Mouse (Mus musculus) liver, embryonic 14 days (tissue): ENCODE data around the gene Gm13288. TPM values are rescaled to one million over a fixed set of nuclear protein-coding genes. Genes with fewer than 3 reads are reported as not detected.

Experiments used
- polyA plus RNA-seq: library from polyadenylated mRNA; depleted of rRNA; stranded (reverse); fragments of >200 nt; gene quantifications from 2 replicates; pipeline ENCODE4 v1.2.3, GENCODE M21; 2012; rRNA removed

The Gm13288 gene
- not detected in 2 replicates for polyA plus RNA-seq

DNA sequence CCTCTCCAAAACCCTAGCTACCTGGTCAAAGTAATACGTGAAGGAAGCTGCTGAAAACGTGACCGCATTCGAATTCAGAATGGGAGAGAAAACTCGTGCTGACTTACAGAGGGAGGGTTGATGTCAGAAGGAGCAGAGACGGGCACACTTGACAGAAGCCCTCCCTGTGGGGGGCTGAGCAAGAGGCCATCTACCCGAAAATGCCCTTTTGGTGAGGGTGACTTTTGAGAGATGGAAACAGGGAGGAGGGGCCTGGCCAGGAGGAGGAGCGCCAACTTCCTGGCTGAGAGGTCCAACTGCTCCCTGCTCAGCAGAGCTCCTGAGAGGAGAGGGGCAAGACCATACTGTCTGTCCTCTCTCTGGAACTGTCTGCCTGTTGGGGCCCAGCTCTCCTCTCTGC is at the start of gene Gm13288:
Gm13288 (plus strand) TSS at position 301 of the 400 bp plus-strand sequence.

DNA sequence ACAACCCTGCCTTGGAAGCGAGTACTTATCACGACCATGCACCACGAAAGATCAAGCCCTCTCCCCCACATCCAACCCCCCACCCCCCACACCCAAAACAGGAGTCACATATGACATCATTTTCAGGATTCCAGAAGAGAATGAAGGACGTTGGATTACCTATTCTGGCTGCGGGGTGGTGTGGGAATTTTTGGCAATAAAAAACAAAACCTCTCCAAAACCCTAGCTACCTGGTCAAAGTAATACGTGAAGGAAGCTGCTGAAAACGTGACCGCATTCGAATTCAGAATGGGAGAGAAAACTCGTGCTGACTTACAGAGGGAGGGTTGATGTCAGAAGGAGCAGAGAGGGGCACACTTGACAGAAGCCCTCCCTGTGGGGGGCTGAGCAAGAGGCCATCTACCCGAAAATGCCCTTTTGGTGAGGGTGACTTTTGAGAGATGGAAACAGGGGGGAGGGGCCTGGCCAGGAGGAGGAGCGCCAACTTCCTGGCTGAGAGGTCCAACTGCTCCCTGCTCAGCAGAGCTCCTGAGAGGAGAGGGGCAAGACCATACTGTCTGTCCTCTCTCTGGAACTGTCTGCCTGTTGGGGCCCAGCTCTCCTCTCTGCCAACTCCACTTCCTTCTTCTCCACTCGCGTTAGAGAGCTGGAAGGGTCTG is 45.6 kb upstream of the Gm13288 start, which contains the start of gene Gm13283:
Gm13283 (plus strand) TSS at position 510 of the 659 bp plus-strand sequence.

DNA sequence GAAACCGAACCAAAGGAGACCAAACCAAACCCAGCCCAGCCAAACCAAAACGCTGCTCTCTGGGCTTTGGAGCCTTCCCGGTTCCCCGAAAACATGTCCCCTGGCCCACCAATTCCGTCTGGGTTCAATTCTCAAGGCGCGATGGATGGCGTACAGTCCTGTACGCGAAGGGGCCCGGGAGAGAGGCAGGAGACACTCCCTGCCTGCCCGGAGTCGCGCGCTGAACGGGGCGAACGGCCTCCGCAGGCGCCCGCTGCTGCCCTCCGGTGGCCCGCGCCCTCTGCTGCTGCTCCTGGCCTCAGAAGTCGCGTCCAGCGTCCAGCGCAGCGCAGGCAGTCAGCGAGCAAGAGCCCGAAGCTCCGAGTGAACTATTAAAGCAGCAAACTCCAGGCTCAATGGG is 31.8 kb upstream of the Gm13288 start, which contains the start of gene Gm13290:
Gm13290 (plus strand) TSS at position 301 of the 400 bp plus-strand sequence.

DNA sequence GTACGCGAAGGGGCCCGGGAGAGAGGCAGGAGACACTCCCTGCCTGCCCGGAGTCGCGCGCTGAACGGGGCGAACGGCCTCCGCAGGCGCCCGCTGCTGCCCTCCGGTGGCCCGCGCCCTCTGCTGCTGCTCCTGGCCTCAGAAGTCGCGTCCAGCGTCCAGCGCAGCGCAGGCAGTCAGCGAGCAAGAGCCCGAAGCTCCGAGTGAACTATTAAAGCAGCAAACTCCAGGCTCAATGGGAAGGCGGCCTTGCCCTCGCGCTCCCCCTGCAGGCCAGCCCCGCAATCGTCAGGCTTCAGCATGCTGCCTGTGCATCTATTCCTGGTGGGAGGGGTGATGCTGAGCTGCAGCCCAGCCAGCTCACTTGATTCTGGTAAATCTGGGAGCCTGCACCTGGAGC is 28.7 kb upstream of the Gm13288 start, which contains the start of gene Gm13289:
Gm13289 (plus strand) TSS at position 301 of the 400 bp plus-strand sequence.

DNA sequence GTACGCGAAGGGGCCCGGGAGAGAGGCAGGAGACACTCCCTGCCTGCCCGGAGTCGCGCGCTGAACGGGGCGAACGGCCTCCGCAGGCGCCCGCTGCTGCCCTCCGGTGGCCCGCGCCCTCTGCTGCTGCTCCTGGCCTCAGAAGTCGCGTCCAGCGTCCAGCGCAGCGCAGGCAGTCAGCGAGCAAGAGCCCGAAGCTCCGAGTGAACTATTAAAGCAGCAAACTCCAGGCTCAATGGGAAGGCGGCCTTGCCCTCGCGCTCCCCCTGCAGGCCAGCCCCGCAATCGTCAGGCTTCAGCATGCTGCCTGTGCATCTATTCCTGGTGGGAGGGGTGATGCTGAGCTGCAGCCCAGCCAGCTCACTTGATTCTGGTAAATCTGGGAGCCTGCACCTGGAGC is 25.8 kb upstream of the Gm13288 start, which contains the start of gene Gm13272:
Gm13272 (plus strand) TSS at position 301 of the 400 bp plus-strand sequence.

DNA sequence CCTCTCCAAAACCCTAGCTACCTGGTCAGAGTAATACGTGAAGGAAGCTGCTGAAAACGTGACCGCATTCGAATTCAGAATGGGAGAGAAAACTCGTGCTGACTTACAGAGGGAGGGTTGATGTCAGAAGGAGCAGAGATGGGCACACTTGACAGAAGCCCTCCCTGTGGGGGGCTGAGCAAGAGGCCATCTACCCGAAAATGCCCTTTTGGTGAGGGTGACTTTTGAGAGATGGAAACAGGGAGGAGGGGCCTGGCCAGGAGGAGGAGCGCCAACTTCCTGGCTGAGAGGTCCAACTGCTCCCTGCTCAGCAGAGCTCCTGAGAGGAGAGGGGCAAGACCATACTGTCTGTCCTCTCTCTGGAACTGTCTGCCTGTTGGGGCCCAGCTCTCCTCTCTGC is 23.5 kb upstream of the Gm13288 start, which contains the start of gene Ifnz:
Ifnz (plus strand) TSS at position 301 of the 400 bp plus-strand sequence.

DNA sequence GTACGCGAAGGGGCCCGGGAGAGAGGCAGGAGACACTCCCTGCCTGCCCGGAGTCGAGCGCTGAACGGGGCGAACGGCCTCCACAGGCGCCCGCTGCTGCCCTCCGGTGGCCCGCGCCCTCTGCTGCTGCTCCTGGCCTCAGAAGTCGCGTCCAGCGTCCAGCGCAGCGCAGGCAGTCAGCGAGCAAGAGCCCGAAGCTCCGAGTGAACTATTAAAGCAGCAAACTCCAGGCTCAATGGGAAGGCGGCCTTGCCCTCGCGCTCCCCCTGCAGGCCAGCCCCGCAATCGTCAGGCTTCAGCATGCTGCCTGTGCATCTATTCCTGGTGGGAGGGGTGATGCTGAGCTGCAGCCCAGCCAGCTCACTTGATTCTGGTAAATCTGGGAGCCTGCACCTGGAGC is 19.9 kb upstream of the Gm13288 start, which contains the start of gene Gm13276:
Gm13276 (plus strand) TSS at position 301 of the 400 bp plus-strand sequence.

DNA sequence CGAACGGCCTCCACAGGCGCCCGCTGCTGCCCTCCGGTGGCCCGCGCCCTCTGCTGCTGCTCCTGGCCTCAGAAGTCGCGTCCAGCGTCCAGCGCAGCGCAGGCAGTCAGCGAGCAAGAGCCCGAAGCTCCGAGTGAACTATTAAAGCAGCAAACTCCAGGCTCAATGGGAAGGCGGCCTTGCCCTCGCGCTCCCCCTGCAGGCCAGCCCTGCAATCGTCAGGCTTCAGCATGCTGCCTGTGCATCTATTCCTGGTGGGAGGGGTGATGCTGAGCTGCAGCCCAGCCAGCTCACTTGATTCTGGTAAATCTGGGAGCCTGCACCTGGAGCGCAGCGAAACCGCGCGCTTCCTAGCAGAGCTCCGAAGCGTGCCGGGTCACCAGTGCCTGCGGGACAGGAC is 16.9 kb upstream of the Gm13288 start, which contains the start of gene Gm13277:
Gm13277 (plus strand) TSS at position 231 of the 400 bp plus-strand sequence.

DNA sequence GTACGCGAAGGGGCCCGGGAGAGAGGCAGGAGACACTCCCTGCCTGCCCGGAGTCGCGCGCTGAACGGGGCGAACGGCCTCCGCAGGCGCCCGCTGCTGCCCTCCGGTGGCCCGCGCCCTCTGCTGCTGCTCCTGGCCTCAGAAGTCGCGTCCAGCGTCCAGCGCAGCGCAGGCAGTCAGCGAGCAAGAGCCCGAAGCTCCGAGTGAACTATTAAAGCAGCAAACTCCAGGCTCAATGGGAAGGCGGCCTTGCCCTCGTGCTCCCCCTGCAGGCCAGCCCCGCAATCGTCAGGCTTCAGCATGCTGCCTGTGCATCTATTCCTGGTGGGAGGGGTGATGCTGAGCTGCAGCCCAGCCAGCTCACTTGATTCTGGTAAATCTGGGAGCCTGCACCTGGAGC is 14.1 kb upstream of the Gm13288 start, which contains the start of gene Gm13278:
Gm13278 (plus strand) TSS at position 301 of the 400 bp plus-strand sequence.

DNA sequence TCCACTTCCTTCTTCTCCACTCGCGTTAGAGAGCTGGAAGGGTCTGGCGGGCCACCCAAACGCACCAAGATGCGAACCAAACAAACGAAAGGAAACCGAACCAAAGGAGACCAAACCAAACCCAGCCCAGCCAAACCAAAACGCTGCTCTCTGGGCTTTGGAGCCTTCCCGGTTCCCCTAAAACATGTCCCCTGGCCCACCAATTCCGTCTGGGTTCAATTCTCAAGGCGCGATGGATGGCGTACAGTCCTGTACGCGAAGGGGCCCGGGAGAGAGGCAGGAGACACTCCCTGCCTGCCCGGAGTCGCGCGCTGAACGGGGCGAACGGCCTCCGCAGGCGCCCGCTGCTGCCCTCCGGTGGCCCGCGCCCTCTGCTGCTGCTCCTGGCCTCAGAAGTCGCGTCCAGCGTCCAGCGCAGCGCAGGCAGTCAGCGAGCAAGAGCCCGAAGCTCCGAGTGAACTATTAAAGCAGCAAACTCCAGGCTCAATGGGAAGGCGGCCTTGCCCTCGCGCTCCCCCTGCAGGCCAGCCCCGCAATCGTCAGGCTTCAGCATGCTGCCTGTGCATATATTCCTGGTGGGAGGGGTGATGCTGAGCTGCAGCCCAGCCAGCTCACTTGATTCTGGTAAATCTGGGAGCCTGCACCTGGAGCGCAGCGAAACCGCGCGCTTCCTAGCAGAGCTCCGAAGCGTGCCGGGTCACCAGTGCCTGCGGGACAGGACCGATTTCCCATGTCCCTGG is 11.2 kb upstream of the Gm13288 start, which contains the start of gene Gm13275:
Gm13275 (plus strand) TSS at position 552 of the 740 bp plus-strand sequence.

DNA sequence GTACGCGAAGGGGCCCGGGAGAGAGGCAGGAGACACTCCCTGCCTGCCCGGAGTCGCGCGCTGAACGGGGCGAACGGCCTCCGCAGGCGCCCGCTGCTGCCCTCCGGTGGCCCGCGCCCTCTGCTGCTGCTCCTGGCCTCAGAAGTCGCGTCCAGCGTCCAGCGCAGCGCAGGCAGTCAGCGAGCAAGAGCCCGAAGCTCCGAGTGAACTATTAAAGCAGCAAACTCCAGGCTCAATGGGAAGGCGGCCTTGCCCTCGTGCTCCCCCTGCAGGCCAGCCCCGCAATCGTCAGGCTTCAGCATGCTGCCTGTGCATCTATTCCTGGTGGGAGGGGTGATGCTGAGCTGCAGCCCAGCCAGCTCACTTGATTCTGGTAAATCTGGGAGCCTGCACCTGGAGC is 8.2 kb upstream of the Gm13288 start, which contains the start of gene Gm13279:
Gm13279 (plus strand) TSS at position 301 of the 400 bp plus-strand sequence.

DNA sequence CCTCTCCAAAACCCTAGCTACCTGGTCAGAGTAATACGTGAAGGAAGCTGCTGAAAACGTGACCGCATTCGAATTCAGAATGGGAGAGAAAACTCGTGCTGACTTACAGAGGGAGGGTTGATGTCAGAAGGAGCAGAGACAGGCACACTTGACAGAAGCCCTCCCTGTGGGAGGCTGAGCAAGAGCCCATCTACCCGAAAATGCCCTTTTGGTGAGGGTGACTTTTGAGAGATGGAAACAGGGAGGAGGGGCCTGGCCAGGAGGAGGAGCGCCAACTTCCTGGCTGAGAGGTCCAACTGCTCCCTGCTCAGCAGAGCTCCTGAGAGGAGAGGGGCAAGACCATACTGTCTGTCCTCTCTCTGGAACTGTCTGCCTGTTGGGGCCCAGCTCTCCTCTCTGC is 6.0 kb upstream of the Gm13288 start, which contains the start of gene Gm13285:
Gm13285 (plus strand) TSS at position 301 of the 400 bp plus-strand sequence.

DNA sequence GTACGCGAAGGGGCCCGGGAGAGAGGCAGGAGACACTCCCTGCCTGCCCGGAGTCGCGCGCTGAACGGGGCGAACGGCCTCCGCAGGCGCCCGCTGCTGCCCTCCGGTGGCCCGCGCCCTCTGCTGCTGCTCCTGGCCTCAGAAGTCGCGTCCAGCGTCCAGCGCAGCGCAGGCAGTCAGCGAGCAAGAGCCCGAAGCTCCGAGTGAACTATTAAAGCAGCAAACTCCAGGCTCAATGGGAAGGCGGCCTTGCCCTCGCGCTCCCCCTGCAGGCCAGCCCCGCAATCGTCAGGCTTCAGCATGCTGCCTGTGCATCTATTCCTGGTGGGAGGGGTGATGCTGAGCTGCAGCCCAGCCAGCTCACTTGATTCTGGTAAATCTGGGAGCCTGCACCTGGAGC is 2.4 kb upstream of the Gm13288 start, which contains the start of gene Gm13287:
Gm13287 (plus strand) TSS at position 301 of the 400 bp plus-strand sequence.

DNA sequence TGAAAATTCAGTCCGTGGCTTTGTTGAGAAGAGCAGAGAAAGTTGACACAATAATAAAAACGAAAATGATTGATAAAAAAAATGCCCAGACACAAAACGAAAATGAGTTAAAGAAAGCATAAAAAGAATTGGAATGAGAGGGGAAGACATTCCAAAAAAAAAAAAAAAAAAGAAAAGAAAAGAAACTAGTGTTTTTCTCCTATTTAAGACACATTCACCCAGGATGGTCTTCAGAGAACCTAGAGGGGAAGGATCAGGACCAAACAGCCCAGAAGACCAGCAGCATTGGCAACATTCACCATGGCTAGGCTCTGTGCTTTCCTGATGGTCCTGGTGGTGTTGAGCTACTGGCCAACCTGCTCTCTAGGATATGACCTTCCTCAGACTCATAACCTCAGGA is 10.6 kb downstream of the Gm13288 start, which contains the start of gene Ifna7:
Ifna7 (plus strand) TSS at position 301 of the 400 bp plus-strand sequence.

DNA sequence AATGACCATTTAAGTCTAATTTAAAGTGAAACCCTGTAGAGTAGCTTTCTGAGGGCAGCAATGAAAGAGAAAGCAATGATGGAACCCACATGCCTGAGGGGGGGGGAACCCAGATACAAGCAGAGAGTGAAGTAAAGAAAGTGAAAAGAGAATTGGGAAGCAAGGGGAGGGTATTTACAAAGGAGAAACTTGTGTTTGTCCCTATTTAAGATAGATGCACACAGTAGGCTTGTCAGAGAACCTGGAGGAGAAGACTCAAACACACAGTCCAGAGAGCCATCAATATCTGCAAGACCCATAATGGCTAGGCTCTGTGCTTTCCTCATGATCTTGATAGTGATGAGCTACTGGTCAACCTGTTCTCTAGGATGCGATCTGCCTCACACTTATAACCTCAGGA is 14.3 kb downstream of the Gm13288 start, which contains the start of gene Ifna11:
Ifna11 (plus strand) TSS at position 301 of the 400 bp plus-strand sequence.

DNA sequence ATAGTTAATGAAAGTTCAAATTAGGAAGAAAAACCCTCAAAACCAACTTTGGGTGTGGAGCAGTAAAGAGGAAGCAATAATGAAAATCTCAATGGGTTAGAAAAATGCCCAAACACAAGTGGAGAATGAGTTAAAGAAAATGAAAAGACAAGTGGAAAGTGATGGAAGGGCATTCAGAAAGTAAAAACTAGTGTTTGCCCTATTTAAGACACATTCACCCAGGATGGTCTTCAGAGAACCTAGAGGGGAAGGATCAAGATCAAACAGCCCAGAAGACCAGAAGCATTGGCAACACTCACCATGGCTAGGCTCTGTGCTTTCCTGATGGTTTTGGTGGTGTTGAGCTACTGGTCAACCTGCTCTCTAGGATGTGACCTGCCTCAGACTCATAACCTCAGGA is 21.8 kb downstream of the Gm13288 start, which contains the start of gene Ifna6:
Ifna6 (plus strand) TSS at position 301 of the 400 bp plus-strand sequence.

DNA sequence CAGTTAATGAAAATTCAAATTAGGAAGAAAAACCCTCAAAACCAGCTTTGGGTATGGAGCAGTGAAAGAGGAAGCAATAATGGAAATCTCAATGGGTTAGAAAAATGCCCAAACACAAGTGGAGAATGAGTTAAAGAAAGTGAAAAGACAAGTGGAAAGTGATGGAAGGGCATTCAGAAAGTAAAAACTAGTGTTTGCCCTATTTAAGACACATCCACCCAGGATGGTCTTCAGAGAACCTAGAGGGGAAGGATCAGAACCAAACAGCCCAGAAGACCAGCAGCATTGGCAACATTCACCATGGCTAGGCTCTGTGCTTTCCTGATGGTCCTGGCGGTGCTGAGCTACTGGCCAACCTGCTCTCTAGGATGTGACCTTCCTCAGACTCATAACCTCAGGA is 29.9 kb downstream of the Gm13288 start, which contains the start of gene Ifna5:
Ifna5 (plus strand) TSS at position 301 of the 400 bp plus-strand sequence.

DNA sequence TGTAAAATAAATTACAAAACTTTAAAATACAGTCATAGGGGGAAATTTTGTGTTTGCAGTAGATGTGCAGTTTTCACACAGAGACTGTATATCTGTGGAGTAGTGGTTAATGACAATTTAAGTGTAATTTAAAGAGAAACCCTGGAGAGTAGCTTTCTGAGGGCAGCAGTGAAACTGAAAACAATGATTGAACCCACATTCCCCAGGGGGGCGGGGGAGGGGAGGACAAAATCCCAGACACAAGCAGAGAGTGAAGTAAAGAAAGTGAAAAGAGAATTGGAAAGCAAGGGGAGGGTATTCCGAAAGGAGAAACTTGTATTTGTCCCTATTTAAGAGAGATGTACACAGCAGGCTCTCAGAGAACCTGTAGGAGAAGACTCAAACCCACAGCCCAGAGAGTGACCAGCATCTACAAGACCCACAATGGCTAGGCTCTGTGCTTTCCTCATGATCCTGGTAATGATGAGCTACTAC is 36.1 kb downstream of the Gm13288 start, which contains the start of gene Ifna4:
Ifna4 (plus strand) TSS at position 424 of the 474 bp plus-strand sequence.

DNA sequence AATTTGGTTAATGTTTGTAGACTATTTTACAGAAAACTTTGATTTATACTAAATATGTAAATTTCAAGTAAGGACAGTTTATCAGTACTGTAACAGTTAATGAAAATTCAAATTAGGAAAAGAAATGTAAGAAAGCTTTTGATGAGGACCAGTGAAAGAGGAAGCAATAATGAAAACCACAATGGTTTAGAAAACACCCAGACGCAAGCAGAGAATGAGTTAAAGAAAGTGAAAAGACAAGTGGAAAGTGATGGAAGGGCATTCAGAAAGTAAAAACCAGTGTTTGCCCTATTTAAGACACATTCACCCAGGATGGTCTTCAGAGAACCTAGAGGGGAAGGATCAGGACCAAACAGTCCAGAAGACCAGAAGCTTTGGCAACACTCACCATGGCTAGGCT is 44.4 kb downstream of the Gm13288 start, which contains the start of gene Ifna1:
Ifna1 (plus strand) TSS at position 390 of the 400 bp plus-strand sequence.

